Mouse (Mus musculus): ENCODE measurements around the gene Maats1.

Gene Maats1

DNA sequence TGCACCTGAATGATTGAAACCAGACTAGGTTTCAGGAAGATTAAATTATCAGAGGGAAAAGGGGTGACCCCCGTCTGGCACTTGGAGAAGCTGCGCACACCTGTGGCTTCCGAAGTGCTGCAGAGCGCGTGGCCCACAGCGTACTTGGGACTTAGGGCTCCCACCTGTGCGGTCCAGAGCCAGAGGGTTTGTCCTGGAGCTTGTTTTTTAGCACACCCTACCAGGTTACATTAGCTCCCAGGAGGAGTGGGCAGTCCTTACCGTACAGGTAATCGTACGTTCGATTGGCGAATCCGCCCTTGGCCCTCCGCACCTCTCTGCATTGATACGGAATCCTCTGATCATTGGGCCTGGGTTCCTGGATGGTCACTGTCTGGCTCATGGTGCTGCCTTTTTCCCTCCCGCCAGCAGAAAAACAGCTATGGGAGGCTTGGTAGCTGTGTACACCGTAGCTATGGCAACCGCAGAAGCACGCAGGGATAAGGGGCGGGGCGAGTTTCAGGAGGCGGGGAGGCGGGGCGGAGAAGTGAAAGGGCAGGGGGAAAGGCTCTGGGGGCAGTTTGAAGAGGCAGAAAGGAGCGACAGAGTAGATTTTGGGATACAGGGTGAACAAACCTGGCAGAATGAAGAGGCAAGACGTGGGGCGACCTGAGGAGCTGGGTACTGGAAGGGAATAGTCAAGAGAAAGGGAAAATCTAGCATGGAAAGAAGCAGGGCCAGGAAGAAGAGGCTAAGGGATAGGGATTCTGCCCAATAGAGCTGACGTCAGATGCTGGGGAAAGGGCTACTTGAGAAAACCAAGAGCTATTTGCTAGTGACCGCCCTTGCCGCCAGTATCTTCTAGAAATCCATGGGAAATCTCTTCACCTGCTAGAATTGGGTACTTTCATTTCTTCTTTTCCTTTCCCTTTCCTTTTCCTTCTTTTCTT is at the start of gene Maats1:
TSS of gene Maats1 (minus strand) at position 748 of the 929 bp plus-strand sequence.
- DNase-seq (ENCODE audit: low spot score): peak; percentile 75

DNA sequence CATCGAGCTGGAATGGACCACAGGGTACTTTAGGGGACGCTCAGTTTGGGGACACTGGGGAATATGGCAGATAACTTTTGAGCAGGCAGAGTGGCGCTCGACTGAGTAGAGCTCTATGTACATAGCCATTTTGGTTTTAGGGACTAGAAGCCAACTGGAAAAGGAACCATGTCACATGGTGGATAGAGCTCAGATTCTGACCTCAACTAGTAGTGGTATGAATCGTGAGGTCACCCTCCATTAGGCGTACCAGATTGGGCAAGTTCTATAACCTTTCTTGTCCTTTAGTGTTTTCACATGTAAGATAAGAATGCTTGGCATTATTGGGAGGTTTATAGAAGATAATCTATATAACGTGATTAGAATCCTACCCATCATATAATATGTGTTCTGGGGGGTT is 48.4 kb upstream of the Maats1 start:
- DNase-seq (ENCODE audit: low spot score): no peak

DNA sequence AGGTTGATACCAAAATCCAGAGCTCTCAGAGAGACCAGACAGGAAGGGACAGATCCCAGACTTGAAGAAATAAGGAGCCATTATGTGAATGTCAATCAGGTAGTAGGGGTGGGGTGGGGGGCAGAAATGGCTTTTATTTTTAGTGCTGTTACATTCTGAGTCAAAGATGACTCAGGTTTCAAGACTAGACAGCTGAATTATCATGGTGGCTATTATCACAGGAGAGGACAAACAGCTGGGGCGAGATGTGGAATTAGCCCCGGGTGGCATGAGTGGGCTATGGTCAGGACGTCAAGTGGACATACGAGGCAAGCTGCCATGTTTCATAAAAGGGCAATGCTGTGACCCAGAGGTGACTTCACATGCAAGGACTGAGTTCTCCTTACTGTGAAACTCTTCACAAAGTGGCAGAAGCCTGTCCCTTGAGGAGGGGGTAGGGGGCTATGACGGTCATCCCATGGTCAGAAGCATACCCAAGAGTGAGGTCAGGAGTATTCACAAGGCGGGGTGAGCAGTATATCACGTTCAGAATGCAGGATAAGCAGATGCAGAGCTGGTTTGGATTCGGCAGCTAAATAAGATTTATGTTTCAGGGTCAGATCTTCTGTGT is 47.4 kb upstream of the Maats1 start:
- no peak for DNase-seq (ENCODE audit: low spot score)

DNA sequence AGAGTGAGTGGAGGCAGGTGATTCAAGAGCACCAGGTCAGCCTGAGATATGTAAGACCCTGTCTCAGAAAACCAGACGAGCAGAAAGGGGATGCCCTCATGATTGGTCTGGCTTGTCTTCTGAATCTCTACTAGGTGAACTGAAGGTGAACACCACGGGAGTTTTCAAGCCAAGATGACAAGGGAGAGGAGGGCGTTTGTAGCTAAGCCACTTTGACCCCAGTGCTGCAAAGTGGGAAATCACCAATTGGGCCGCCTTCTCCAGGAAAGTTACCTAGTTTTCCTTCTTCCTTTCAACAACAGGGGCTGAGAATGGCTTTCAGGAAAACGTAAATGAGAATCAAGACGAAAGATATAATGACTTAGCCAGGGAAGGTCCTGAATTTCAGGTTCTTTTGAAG is 46.8 kb upstream of the Maats1 start:
- no peak for DNase-seq (ENCODE audit: low spot score)

DNA sequence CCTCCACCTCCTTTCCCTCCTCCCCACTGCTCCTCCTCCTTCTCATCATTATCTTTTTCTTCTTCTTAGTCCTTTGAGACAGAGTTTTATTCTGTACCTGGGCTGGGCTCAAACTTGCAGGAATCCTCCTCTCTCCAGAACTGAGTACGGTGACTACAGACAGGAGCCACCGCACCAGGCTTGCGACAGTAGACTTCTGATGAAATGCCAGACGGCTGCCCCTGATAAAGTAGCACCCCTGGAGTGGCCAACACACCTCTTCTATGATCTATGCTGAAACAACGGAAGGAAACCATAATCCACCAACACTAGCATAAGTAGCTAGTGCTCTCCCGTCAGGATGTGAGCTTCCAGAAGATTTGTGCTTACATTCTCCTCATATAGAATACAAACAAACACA is 45.4 kb upstream of the Maats1 start:
- no peak for DNase-seq (ENCODE audit: low spot score)

DNA sequence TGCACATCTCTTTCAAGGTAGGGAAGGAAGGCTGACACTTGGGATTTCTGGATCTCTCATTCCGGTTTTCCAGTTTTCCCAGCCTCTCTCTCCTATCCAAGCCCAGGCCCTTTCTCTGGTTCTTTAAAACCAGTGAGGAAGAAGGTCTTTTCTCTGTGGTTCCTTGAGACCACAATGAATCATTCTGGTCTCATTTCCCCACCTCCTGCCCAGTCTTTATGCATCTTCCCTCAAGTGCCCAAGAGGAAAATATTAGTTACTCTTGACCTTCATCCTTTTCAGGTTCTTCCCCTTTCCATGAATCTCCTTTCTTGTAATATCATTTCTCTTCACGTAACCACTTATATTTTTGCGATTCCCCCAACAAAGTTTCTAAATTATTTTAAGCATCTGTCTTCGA is 43.8 kb upstream of the Maats1 start:
- DNase-seq (ENCODE audit: low spot score): no peak

DNA sequence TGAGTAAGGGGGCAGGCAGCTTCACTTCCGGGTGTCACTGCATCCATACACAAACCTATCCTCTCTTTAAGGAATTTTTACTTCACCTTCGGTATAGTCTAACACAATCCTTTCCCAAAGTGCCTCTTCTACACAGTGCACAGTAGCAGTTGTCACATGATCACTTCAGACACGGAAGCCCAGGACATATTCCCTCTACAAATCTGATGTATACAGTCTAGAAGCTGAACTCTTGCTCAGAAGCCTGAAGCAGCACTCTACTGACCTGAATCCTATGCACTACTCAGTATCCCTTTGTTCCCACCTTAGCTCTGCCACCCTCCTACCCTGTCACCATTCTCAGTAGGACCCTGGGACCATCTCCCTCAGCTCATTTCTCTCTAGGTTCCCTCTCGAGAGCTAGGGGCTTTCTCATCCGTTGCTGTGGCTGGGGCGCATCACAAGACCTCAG is 43.3 kb upstream of the Maats1 start:
- no peak for DNase-seq (ENCODE audit: low spot score)

DNA sequence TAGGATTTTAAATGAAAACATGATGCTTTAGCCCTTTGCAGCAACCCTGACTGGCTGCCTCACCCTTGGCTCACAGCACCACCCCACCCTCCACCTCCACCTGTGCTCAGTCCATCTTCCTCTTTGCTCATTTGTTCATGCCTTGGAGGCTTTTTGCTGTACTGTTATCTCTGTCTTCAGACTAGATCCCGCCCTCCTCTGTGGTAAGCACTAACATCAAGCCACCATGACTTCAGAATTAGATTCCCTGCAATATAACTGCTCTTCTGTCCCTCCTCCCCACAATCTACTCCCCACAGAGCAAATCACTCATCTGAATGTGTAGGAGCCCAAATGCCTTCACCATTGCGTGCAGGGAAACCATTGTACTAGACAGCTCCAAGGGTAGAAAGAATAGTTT is 41.7 kb upstream of the Maats1 start:
- DNase-seq (ENCODE audit: low spot score): no peak

DNA sequence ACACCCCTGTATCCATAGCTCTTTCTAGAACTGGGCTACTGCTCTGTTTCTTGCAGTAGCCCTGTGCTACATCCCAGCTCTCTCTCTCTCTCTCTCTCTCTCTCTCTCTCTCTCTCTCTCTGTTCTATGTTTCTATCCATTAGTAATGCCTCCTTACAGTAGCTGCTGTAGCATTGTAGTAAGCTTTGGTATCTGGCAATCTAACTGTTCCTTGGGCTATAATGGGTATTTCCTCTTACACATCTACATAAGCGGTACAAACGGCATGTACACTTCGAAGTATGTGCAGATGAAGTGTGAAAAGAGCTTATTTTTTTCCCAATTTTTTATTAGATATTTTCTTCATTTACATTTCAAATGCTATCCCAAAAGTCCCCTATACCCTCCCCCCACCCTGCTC is 38.0 kb upstream of the Maats1 start:
- no peak for DNase-seq (ENCODE audit: low spot score)

DNA sequence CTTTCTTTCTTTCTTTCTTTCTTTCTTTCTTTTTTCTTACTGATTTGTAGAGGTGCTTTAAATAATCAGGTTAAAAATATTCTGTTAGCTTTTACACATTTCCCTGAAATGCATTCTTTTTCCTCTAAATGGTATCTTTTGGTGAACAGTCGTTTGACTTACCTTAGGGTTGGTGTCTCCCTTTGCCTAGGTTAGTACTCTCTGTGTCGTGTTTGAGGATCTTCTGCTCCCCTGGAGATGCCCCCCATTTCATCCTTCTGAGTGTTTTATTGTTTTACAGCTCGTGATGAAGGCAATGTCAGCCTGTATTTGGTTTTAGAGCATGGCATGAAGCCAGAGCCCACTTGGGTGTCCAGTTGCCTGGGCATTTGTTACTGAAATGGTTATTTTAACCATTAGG is 37.5 kb upstream of the Maats1 start:
- no peak for DNase-seq (ENCODE audit: low spot score)

DNA sequence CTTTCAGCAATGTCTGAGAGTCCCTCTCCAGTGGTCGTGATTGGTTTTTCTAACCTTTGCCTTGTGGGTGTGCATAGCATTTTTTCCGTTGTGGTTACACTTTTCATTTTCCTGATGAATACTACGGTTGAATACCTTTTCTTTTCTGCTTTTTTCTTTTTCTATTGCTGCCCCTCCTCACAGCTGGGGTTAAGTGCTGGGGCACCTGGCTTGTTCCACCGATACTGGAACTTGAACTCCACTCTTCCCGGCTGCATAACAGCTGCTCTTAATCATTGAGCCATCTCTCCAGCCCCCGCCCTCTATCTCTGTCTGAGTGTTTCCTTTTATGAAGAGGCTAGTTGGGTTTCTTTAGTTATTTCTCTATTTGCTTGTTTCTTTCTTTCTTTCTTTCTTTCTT is 37.1 kb upstream of the Maats1 start:
- no peak for DNase-seq (ENCODE audit: low spot score)

DNA sequence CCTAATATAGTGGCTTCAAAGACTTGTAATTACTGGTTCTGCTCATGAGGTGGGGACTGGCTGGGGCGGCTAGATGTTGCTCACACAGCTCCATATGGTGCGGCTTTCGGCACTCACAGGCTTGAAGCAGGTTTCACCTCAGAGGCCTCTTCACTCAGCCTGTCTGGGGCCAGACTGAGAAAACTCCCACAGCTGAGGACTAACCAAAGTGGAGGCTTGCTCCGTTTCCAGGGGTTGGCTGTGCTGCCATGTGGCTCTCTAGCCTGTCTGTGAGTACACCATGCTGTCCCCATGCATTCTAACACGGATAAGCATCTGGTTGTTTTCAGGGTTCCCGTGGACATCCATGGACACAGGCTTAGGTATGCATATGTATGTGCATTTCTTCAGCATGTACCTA is 36.6 kb upstream of the Maats1 start:
- DNase-seq (ENCODE audit: low spot score): no peak

DNA sequence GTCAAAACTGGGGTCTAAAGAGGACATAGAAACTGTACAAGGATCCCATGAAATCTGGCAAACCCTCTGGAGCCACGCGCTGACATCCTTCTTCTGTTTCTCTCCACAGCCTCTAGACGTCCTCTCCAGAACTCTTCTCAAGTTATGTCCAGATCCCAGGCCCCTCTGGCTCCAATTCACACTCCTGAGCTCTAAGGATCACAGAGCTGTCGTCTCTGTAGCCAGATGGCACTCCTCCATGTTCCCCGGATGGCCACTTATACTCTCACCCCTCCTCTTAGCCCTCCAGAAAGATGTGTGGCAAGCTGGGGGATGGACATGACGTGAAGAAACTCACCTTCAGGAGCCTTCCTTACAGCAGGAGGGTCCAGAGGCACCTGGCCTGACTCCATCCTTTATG is 35.6 kb upstream of the Maats1 start:
- DNase-seq (ENCODE audit: low spot score): no peak

DNA sequence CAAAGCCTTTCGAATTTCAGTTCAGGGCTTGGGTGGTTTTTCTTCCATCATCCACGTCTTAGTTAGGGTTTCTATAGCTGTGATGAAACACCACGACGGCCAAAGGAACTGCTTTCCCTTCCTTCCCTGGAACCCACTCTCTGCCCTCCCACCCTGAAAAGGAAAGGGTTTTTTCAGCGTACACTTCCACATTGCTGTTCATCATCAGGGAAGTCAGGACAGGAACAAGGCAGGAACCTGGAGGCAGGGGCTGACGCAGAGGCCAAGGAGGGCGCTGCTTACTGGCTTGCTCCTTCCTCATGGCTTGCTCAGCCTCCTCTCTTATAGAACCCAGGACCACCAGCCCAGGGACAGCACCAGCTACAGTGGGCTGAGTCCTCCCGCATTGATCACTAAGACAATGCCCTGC is 34.9 kb upstream of the Maats1 start:
- DNase-seq (ENCODE audit: low spot score): no peak

DNA sequence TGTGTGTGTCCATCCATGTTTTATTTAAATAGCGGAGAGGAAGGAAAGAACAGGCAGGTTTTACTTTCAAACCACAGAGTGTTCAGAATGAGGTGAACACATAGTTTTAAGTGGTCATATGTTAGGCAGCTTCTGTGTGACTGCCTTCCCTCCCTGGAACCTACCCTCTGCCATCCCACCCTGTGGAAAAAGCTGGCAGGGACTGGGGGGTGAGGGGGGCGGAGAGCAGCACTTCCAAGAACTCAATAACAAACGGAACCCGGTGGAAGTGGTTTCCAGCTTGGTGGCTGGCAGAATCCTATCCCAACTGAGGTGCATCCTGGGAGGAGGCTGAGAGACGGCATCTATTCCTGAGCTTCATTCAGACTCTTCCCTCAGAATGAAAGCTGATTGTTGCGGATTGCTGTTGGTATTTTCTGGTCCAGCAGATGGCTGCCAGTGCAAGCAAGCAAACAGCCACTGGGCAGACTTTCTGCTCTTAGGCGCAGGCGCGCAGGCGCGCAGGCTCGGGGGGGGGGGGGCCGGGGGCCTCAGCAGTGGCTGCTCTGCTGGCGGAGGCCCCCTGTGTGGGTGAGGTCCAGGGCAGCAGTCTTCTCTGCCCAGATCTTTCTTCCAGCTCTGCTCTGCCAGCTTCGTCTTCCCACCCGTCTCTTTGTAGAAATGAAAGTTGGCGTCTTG is 34.4 kb upstream of the Maats1 start:
- no peak for DNase-seq (ENCODE audit: low spot score)

DNA sequence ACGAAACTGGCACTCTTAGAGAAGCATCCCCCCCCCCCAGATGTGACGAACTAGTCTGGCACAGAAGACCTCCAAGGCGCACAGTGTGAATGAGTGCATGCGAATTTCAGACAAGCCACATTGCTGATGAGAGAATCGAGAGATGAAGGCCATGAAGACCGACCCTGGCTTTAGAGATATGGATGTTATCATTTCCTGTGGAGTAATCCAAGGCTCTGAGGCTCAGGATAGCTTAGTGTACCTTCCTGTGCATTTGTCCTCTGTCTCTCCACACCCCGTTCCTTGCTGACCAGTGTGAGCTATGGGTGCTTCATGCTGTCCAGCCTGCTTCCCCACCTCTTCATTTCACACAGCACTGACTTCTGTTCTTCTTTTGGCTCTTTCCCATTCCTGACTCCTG is 33.2 kb upstream of the Maats1 start:
- no peak for DNase-seq (ENCODE audit: low spot score)

DNA sequence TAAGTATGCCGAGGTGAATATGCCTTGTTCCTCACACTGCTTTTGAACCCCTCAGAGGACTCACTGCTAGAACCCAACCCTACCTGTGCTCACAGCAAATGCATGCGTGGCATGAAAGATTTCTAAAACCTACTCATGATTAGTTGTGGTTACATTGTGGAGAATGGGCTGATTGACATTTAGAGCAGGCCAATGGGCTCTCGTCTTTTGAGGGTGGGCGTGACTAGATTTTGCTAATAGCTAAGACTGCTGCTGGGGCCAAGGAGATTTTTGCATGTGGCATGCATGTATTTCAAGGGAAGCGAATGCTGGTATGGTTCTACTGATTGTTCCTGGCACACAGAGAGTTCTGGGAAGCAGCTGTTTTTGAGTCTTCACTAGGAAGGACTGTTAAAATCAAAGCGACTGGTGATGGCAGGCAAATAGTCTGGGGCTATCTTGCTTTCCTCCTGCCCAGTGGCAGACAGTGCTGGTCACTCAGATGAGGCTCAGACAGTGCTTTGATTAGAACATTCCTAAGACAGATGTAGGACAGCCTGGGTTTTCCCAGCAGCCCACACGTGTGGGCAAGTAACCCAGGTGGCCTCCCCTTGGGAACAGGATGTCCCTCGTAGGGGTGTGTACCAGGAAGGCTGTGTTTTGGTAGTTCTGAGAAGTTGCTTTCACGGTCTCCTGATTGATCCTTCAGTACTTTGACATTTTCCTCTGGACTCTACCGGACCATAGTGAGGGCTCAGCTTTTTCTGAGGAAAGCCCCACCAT is 32.6 kb upstream of the Maats1 start:
- peak; percentile 45 for DNase-seq (ENCODE audit: low spot score)

DNA sequence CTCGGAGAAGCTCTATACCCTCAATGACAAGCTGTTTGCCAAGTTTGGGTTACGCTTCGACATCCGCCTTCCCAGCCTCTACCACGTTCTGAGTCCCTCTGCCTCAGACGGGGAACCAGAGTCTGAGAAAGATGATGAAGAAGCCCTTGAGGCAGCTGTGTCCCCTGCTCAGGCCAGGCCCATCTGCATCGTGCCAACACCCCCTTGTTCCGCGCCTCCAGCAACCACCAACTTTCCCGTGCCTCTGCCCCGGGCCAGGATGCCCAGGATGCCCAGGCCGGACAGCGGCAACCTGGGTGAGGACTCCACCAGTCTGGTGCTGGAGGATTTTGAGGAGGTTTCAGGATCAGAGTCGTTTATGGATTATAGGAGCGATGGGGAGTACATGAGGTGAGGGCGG is 32.0 kb upstream of the Maats1 start:
- DNase-seq (ENCODE audit: low spot score): no peak

DNA sequence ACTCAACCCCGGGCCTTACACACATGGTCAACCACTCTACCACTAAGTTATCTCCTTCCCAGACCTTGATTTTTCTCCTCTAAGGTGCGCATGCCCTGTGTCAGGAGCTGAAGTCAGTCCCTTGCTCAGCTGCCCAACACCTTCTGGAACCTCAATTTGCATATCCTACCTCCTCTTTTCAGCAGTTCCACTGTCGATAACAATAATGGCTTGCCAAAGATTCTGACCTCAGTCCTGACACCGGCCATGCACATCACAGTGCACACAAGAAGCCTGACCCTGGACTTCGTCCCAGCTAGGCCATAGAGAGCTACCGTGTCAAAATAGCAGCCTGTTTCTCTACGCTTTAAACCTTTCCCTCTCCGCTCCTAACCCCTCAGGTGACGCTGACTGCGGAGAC is 31.5 kb upstream of the Maats1 start:
- no peak for DNase-seq (ENCODE audit: low spot score)

DNA sequence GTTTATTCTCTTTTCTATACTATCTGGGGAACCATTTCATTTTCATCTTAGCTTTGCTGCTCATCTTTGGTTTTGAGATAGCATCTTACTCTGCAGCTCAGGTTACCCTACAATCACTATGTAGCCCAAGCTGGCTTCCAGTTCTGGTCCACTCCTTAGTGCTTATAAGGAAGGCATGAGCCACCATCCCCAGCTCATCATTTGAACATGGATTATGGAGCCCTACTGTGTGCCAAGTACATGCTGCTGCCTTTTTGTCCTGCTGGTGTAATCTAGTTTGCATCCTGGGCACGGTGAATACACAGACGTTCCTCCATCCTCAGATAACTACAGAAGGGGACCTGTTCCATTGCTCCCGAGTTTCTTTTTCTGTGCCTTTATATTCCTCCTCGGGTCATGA is 30.9 kb upstream of the Maats1 start:
- no peak for DNase-seq (ENCODE audit: low spot score)

DNA sequence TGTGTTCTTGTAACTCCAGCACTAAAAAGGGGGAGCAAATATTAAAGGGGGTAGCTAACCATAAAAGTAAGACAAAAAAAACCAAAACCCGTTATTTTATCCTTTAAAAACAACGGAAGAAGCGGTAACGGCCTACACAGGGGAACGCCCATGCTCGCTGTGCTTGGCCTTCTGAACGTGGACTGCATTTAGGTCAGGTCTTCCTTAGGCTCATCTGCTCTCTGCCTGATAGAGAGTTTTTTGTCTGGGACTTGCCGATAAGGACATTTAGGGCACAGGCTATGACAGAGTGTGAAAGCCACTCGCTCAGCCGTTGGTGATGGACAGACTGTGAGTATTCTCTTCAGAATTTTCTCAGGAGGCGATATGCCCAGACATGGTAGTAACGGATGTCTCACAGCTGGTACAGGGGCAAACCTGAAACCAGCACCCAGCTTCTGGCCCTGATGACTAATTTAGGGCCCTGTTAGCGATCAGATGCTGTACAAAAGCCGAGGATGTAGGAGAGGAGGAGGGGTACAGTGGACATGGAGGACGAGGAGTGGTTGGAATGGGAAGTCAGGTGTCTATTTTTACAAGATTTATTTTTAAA is 29.9 kb upstream of the Maats1 start:
- no peak for DNase-seq (ENCODE audit: low spot score)

Data from testis, postnatal 14 days (tissue).